Mouse (Mus musculus) hindbrain, embryonic 13.5 days (tissue): ENCODE data around the gene Cabcoco1. TPM values are rescaled to one million over a fixed set of nuclear protein-coding genes. Genes with fewer than 3 reads are reported as not detected.

Experiments
- ATAC-seq: fragments of 200-750 bp; cut with Nextera tagmentation; 2 replicates; pipeline ENCODE4 v1.8.0; 2017; ENCODE audit warnings: moderate TSS enrichment; ENCODE audit not compliant: low FRiP score
- H3K27ac ChIP-seq: fragments of 300-500 bp; sonication (generic); 2 replicates; pipeline ENCODE4 v1.5.1; 2015; ENCODE audit warnings: inconsistent platforms, mild to moderate bottlenecking, moderate library complexity
- H3K27me3 ChIP-seq: fragments of 300-500 bp; sonication (generic); 2 replicates; pipeline ENCODE4 v1.6.1; 2015; ENCODE audit warnings: mild to moderate bottlenecking, inconsistent platforms
- H3K36me3 ChIP-seq: fragments of 300-500 bp; sonication (generic); 2 replicates; pipeline ENCODE4 v1.6.1; 2015; ENCODE audit warnings: mild to moderate bottlenecking, inconsistent platforms
- H3K4me1 ChIP-seq: fragments of 300-500 bp; sonication (generic); replicated peaks from 2 replicates; pipeline ENCODE4 v1.6.1; 2015; ENCODE audit warnings: inconsistent platforms
- H3K4me2 ChIP-seq: fragments of 300-500 bp; sonication (generic); 2 replicates; pipeline ENCODE4 v1.6.1; 2015; ENCODE audit warnings: inconsistent platforms, mild to moderate bottlenecking, moderate library complexity
- H3K4me3 ChIP-seq: fragments of 300-500 bp; sonication (generic); 2 replicates; pipeline ENCODE4 v1.5.1; 2015; ENCODE audit warnings: mild to moderate bottlenecking, inconsistent platforms
- H3K9ac ChIP-seq: fragments of 300-500 bp; sonication (generic); 2 replicates; pipeline ENCODE4 v1.6.1; 2015; ENCODE audit warnings: mild to moderate bottlenecking, inconsistent platforms
- H3K9me3 ChIP-seq: fragments of 300-500 bp; sonication (generic); 2 replicates; pipeline ENCODE4 v1.6.1; 2016; ENCODE audit warnings: inconsistent platforms
- WGBS: fragments of 180-500 bp; shearing (Covaris S2); methylation state at CpG from one replicate; pipeline ENCODE4 v1.1.7; 2015; 5-methylcytosine and 5-hydroxymethylcytosine counted together
- polyA plus RNA-seq: library from polyadenylated mRNA; unstranded; fragments of >200 nt; fragmentation: Nextera tagmentation; extraction: Ambion mirVana; gene quantifications from 2 replicates; pipeline ENCODE4 v1.2.1, GENCODE M21; 2015

Gene Cabcoco1
- 1.0 and 1.6 TPM in 2 replicates for polyA plus RNA-seq

DNA sequence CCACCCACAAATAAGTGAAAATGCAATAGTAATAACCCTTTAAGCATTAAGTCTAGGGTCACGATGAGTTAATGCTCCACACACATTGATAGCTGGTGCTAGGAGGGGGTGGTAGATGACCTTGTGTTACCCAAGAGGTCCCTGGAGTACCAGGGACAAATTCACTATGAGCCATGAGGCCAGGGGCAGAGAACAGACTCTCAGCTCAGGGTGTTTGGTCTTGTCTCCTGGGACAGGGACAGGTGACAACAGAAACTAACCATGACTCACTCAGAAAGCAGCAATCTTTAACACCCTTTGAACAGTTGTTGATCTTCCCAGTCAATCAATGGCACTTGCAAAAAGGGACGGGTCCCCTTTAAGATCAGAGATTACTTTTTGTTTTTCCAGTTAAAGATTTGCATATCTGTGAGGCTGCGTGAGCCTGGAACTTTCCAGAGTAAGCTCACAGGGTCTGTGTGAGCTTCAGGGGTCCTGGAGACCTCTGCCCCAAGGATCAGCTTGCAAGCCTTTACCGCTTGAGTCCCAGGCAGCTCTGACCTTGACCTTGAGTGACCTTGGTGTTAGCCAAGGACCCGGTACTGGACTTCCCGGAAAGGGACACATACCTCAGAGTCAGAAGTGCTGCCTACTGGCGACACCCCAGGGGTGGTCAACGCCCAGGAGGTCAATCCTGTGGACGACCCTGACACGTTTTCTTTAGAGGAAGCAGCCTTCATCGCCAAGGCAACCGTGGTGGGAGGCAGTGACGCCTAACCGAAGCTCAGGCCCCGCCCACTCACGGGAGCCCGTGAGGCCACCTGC, at the start of gene Cabcoco1:
TSS of gene Cabcoco1 (minus strand) at position 758 of the 804 bp plus-strand sequence.
- peak; percentile 26; the same call in 1 of the 2 replicates for ATAC-seq
- H3K27me3 ChIP-seq, result no peaks in the 10 kb centered on the region
- H3K27ac ChIP-seq, result peak within 1 kb of the TSS; percentile 10; the same call in 1 of the 2 replicates
- peak within 1 kb of the TSS; percentile 55 for H3K4me2 ChIP-seq
- H3K36me3 ChIP-seq, result no peaks in the 10 kb centered on the region
- WGBS, result 7% methylated on average over 17 of the region's 17 CpGs
- peak within 1 kb of the TSS; percentile 53 for H3K9ac ChIP-seq
- no peaks in the 10 kb centered on the region for H3K9me3 ChIP-seq
- peaks cover 16% of the 10 kb centered on the region for H3K4me1 ChIP-seq
- peak within 1 kb of the TSS; percentile 36 for H3K4me3 ChIP-seq

DNA sequence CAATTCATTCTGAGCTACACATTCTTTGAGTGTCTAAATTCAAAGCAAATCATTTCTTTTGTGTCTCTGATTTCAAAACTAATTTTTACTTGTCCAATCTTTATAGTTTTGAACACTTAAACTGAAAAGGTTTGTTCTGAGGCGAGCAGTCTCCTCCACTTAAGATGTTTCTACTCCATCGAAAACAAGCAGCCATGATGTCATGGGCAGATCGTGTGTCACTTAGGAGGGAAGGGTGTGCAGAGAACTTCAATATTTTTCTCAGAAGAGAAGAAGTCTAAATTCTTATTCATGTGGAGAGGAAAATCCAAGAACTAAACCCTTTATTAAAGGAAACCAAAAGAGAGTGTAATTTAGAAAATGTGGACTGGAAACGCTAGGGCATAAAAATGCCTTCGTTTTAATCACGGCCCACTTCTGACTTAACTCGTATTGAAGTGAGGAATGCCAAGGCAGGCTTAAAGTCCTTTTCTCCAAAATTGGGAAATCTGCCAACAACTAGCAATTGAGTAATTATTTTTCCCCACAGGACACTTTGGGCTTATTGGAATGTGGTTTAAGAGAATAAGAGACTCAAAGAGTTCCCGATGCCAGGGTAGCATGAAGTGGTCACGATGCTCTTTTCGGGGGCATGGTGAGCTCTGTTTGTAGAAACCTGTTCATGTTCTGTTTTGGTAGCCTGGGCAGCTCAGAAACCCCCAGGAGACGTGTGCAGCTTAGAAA, 48.0 kb upstream of the Cabcoco1 start:
- H3K4me1 ChIP-seq, result no peaks in the 10 kb centered on the region
- H3K27ac ChIP-seq, result no peak overlapping the region
- no peaks in the 10 kb centered on the region for H3K9me3 ChIP-seq
- no peak overlapping the region for H3K4me2 ChIP-seq
- H3K36me3 ChIP-seq, result no peaks in the 10 kb centered on the region
- ATAC-seq, result no peak
- WGBS, result 67% methylated on average over 11 of the region's 11 CpGs
- no peak overlapping the region for H3K4me3 ChIP-seq
- no peaks in the 10 kb centered on the region for H3K27me3 ChIP-seq
- no peak overlapping the region for H3K9ac ChIP-seq

DNA sequence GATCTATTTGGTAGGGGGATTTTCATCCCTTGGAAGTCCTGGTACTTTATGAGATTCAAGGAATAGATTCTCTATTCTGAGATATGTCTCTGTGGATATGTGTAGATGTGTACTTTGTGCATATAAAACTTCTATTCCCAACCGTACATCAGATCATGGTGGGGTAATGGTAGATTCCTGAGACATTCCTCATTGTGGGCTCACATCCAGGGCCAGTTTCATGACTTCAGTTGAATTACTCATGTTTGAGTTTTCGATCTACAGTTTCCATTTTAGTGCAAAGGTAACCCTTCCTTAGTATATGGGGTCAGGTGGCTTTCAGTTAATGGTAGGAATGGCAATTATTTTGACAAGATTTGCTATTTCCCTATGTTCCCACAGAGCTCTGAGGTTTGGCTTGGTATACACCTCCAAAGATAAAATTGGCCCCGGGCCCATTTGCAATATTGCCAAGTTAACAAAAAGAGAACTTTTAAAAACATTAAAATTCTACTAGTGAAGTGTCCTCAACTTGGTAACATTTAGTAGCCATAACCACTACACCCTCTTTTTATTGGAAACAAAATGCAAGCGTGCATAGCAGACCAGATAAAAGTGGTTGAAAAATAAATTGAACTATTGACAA, 45.8 kb upstream of the Cabcoco1 start:
- 93% methylated on average over 4 of the region's 4 CpGs for WGBS

DNA sequence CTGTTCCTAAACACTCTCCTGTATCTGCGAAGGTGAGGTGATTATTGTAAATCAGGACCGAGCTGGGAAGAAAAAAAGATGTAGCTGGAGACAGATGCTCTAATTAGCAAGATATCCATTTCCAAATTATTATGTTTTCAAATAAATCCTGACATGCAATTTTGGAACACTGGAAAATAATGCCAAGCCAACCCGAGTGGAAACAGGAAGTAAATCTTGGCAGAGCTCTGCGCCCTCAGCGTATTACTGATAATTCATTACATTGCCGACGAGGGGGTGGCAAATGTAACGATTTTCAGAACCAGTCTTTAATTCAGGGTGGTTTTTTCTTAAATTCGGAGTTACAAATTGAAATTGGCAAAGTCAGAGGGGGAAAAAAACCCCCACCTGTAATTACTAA, 35.6 kb upstream of the Cabcoco1 start:
- H3K27me3 ChIP-seq, result no peaks in the 10 kb centered on the region
- H3K36me3 ChIP-seq, result no peaks in the 10 kb centered on the region
- no peak for ATAC-seq
- H3K4me3 ChIP-seq, result no peak overlapping the region
- WGBS, result 86% methylated on average over 9 of the region's 9 CpGs
- no peak overlapping the region for H3K9ac ChIP-seq
- H3K27ac ChIP-seq, result no peak overlapping the region
- H3K4me1 ChIP-seq, result no peaks in the 10 kb centered on the region
- H3K9me3 ChIP-seq, result no peaks in the 10 kb centered on the region
- no peak overlapping the region for H3K4me2 ChIP-seq

More for the DNA sequence above, 45.8 kb upstream of the Cabcoco1 start:
- Histone ChIP-seq H3K4me3 (no peak overlapping the region), H3K4me1 (no peaks in the 10 kb centered on the region), H3K27me3 (no peaks in the 10 kb centered on the region), H3K36me3 (no peaks in the 10 kb centered on the region), H3K9ac (no peak overlapping the region), H3K27ac (no peak overlapping the region), H3K4me2 (no peak overlapping the region), H3K9me3 (no peaks in the 10 kb centered on the region)
- no peak for ATAC-seq

DNA sequence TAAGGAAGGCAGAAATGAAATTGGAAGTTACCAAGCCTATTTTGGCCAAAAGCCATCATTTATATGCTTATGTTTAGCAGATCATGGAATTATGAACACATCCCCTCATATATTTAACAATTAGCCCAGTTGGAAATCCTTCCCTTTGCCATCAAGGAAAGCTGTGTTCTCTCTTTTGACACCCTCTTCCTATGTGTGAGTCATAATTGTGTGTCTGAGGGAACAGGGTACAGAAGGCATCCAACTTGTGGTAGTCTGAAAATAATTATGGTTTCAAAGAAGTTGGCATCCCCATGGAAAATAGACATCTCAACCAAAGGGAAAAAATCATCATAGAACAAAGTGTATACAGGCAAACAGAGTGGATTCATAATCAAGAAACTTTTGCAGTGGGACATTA, 26.5 kb upstream of the Cabcoco1 start:
- H3K9ac ChIP-seq, result no peak overlapping the region
- no peak overlapping the region for H3K4me3 ChIP-seq
- H3K27me3 ChIP-seq, result no peaks in the 10 kb centered on the region
- no peak overlapping the region for H3K27ac ChIP-seq
- ATAC-seq, result no peak
- no peaks in the 10 kb centered on the region for H3K36me3 ChIP-seq
- H3K4me1 ChIP-seq, result no peaks in the 10 kb centered on the region
- H3K9me3 ChIP-seq, result no peaks in the 10 kb centered on the region
- no peak overlapping the region for H3K4me2 ChIP-seq

DNA sequence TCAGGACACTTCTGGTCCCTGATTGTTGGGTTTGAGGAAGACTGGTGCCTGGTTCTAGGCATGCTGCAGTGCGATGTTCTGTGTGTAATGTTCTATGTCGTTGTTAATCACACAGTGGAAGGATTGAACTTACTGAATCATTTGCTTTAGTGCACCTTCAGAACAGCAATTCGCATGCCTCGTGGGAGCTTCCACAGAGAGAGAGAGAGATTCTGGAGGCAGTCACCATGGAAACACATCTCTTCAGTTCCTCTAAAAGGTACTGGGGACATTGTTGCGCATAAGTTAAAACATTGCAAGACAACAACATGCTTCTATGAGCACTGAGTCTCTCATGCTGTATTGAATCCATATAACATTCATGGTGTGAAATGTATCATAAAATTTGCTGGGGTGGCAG, 20.6 kb upstream of the Cabcoco1 start:
- H3K27me3 ChIP-seq, result no peaks in the 10 kb centered on the region
- WGBS, result 71% methylated on average over 5 of the region's 5 CpGs
- 0 out of 2 replicates have a peak, but pooled peaks cover 5% of the 10 kb centered on the region for H3K4me1 ChIP-seq
- no peaks in the 10 kb centered on the region for H3K9me3 ChIP-seq
- no peak overlapping the region for H3K27ac ChIP-seq
- H3K9ac ChIP-seq, result no peak overlapping the region
- no peaks in the 10 kb centered on the region for H3K36me3 ChIP-seq
- H3K4me3 ChIP-seq, result no peak overlapping the region
- ATAC-seq, result no peak
- H3K4me2 ChIP-seq, result no peak overlapping the region

DNA sequence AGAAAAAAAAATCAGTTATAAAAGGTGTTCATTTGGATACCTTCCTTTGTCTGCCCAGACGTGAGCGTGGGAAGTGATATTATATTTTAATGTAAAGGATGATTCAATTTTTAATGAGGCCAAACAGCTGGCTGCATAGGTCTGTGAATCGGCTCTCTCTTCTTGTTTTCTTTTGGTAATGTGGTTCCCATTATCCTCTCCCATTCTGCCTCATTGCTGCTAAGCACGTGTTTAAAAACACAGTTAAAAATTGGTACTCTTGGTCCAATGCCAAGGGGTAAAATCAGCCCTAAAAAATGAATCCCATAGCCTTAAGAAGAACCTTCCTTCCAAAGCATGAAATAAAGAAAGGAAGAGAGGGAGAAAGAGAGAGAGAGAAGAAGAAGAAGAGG, 17.1 kb upstream of the Cabcoco1 start:
- Histone ChIP-seq H3K27me3 (no peaks in the 10 kb centered on the region), H3K9me3 (no peaks in the 10 kb centered on the region), H3K36me3 (no peaks in the 10 kb centered on the region), H3K4me3 (no peak overlapping the region), H3K9ac (no peak overlapping the region), H3K4me2 (no peak overlapping the region), H3K27ac (no peak overlapping the region), H3K4me1 (0 out of 2 replicates have a peak, but pooled peaks cover 5% of the 10 kb centered on the region)
- WGBS, result 60% methylated on average over 4 of the region's 4 CpGs
- no peak for ATAC-seq

DNA sequence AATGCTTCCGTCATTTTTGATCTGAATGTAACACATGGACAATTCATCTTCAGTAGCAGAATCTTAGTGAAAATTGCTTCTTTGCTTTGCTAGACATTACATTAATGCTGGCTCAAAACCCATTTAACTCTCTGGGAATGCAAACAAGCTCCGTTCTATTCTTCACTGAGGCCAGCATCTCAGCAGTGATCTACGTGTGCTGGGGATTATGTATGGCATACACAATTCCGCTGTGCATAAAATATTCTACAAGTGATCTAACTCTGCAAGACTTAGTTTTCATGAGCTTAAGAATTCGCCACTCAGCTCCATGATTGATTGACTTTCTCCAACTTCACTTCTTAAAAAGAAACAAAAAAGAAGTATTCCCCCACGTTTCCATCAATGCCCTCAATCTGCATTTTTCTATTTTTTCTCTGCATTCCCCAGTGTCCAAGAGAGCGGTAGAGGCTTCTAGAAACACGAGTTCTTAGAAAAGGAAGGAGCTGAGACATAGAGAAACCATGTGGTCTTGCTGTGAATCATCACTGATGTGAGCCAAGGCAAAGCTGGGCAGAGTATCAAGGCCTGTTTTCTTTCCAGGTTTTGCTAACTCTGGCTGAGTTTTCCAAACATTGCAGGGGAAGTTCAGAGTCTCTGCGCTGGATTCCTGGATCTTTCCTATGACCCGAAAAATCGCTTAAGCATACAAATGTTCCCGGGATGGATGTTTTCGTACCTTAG, 16.6 kb upstream of the Cabcoco1 start:
- H3K4me3 ChIP-seq, result no peak overlapping the region
- H3K36me3 ChIP-seq, result no peaks in the 10 kb centered on the region
- no peaks in the 10 kb centered on the region for H3K9me3 ChIP-seq
- H3K9ac ChIP-seq, result no peak overlapping the region
- no peak overlapping the region for H3K4me2 ChIP-seq
- H3K27me3 ChIP-seq, result no peaks in the 10 kb centered on the region
- WGBS, result 66% methylated on average over 13 of the region's 13 CpGs
- H3K27ac ChIP-seq, result no peak overlapping the region
- no peak for ATAC-seq
- 0 out of 2 replicates have a peak, but pooled peaks cover 5% of the 10 kb centered on the region for H3K4me1 ChIP-seq

DNA sequence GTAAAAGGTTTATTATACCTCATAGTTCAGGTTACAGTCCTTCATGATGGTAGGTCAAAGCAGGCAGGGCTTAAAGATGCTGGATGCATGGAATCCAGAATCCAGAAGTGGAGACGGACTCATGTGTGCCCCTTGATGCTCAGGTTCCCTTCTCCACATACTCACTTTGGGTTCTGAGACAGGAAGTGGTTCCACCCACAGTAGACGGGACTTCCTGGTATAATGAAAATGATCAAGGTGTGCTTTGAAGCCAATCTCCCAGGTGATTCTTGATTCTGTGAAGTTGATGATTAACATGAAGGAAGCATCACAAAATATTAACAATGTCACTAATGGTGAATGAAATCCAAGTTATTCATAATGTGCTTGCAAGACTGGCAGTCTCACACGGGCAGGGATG, 12.0 kb upstream of the Cabcoco1 start:
- H3K9me3 ChIP-seq, result no peaks in the 10 kb centered on the region
- H3K9ac ChIP-seq, result no peak overlapping the region
- H3K36me3 ChIP-seq, result no peaks in the 10 kb centered on the region
- ATAC-seq, result no peak
- no peak overlapping the region for H3K4me3 ChIP-seq
- no peaks in the 10 kb centered on the region for H3K27me3 ChIP-seq
- WGBS, result 96% methylated on average over 3 of the region's 3 CpGs
- H3K4me2 ChIP-seq, result no peak overlapping the region
- 0 out of 2 replicates have a peak, but pooled peaks cover 4% of the 10 kb centered on the region for H3K4me1 ChIP-seq
- H3K27ac ChIP-seq, result no peak overlapping the region

DNA sequence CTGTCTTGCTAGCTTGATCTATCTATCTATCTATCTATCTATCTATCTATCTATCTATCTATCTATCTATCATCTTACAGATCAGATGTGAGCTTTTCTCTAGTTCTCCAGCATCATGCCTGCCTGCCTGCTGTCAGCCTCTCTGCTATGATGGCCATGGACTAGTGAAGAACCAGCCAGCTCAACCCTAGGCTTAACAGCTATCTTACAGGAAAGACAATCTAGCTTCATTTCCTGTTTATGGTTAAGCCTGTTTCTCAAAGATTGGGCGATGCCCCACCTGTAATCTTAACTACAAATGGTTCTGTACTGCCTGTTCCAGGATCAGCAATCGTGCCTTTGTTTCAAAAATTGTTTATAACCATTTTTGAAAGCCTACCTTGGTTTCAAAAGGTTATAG, 10.9 kb upstream of the Cabcoco1 start:
- H3K4me1 ChIP-seq, result no peaks in the 10 kb centered on the region
- H3K9ac ChIP-seq, result no peak overlapping the region
- WGBS, result 89% methylated on average over 2 of the region's 2 CpGs
- H3K4me2 ChIP-seq, result no peak overlapping the region
- no peak overlapping the region for H3K27ac ChIP-seq
- H3K9me3 ChIP-seq, result no peaks in the 10 kb centered on the region
- no peak for ATAC-seq
- H3K27me3 ChIP-seq, result no peaks in the 10 kb centered on the region
- no peak overlapping the region for H3K4me3 ChIP-seq
- H3K36me3 ChIP-seq, result no peaks in the 10 kb centered on the region

DNA sequence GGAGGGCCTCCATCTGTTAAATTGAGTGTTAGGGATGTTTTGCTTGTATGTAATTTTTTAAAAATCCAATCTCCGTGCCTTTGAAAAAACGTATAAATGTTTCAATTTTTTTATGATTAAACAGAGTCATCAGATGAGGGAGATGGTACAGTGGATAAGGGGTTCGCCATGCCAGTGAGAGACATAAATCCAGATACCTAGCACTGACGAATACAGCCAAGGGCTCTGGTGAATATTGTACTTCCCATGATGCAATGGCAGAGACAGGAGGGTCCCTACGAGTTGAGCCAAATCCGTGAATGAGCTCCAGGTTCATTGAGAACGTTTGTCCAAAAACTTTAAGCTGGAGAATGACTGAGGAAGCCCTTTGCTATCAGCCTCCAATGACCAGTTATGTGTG, 9.6 kb upstream of the Cabcoco1 start:
- WGBS, result 85% methylated on average over 7 of the region's 7 CpGs
- no peaks in the 10 kb centered on the region for H3K36me3 ChIP-seq
- 0 out of 2 replicates have a peak overlapping the region, but pooled peaks have one; percentile 23 for H3K27ac ChIP-seq
- H3K4me1 ChIP-seq, result no peaks in the 10 kb centered on the region
- no peak overlapping the region for H3K4me2 ChIP-seq
- no peak overlapping the region for H3K9ac ChIP-seq
- H3K9me3 ChIP-seq, result no peaks in the 10 kb centered on the region
- ATAC-seq, result no peak
- H3K4me3 ChIP-seq, result no peak overlapping the region
- no peaks in the 10 kb centered on the region for H3K27me3 ChIP-seq
